Mouse (Mus musculus) monocyte, adult 2 months (primary cell): Measurements from ENCODE around the gene Pik3r5.
A peak's percentile ranks its signal among the peaks of the same experiment; 100 is the strongest.

Source experiments
- DNase-seq, 2 experiments: peaks; one replicate each; pipeline ENCODE4 v3.0.0; 2022; ENCODE audit warnings: low spot score in 2 of 2, low read depth in 1 of 2

Pik3r5 gene

DNA sequence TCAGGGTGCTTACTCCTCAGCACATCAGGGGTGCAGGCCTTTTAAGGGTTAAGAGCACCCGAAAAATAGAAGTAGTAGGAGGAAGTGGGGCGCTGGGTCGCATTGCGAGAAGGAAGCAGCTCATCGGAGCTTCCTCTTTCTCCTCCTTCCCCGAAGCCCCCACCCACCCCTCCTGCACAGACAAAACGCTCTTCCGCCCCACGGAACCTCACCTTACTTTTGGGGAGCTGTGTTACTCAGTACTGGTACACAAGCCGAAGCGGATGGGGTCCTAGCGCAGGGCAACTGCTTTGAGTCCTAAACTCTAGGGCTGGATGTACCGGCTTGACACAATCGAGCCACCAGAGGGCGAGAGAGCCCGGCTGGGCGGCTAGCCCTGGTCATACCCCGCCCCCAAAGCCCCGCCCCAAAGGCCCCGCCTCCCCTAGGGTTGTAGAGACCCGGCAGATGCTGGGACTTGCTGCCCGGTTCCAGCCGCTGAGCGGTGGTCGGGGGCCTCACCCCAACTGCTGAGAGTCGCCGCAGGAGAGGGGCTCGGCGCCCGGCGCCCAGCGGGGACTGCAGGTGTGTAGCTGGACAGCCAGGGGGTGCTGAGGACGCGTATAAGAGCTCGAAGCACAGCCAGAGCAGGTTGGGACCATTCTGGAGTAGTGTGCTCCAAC is at the start of gene Pik3r5:
Gene Pik3r5, plus strand, starts transcription at position 423 of the 662 bp plus-strand sequence.
- peak; percentile 62 to 85 for DNase-seq

DNA sequence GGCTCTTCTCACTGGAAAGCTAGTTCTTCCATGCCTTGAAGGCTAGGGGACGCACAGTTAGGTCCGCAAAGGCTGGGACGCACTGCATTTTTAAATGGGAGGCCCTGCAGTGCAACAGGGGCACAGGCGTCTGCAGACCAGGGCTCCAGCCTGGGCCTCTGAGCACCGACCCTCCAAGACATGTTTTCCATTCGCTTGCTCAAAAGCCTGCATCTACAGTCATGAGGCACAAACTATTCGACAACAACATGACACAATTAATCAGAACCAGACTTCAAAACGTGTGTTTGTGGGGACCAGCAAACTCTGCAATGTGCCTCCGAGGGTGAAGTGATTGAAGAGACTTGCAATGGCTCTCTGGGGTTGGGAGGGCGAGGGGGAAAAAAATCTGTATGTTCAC is 48.4 kb upstream of the Pik3r5 start:
- no peak for DNase-seq

DNA sequence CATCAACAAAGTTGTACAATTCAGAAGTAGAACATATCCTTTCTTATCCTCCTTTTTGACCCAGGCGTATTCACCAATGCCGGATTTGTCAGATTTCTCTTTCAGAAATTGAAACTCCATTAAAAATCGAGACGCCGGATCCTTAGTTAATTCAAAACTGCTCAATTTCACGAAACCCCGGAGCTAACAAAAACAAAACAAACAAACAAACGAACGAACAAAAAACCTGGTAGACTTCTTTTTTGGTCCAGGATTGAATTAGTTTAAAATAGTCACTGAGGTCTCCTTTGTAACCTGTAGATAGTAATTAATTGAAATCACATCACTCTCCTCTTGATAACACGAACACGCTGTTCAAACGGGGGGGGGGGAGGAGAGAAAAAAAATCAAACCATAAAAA is 47.8 kb upstream of the Pik3r5 start:
- no peak for DNase-seq

DNA sequence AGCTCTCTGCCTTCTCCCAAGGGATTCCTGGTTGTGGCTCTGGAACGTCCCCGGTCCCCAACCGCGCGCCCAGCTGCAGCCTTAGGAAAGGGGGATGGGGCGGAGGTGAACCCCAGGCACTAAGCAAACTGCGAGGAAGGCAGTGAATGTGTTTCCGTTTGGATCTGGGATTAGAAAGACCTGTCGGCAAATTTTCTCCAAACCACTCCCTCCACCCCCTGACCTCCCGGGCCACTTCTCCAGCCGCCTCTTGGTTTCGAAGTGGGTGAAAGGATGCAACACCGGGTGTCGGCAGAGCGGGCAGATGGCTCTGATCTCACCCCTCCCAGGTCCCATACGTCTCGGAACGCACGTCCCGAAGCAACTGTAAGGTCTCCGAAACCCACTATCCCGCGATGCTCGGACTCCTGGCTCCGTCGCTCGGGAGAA is 47.3 kb upstream of the Pik3r5 start:
- DNase-seq, result no peak

DNA sequence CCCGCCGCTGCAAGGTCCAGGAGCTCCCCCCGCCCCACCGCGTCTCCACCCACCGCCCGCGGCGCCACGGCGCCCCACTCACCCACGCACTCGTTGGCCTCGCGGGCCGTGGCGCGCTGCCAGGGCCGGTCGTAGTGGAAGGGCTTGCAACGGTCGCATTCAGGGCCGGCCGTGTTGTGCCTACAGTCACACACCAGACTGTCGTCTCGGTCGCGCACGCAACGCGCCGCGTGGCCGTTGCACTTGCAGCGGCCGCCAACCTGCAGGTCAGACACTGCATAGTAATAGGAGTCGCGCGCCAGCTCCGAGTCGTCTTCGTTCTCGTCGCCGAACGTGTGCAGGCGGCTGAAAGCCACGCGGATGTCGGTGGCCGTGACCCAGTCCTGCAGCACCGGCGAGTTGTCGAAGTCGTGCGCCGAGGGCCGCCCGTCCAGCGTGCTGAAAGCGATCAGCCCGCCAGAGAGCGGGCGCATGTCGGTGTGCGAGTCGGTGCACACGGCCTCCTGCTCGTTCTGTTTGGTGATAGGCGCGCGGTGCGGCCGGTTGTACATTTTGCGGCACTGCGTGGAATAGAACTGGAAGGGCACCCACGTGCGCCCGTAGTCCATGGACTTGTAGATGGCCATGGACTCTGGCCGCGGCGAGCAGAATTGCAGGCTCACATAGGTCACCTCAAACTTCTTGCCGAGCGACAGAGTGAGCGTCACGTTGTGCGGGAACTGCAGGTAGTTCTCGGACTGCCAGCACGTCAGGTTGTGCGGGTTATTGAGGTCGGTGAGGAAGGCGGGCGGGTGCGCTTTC is 46.7 kb upstream of the Pik3r5 start:
- no peak for DNase-seq

DNA sequence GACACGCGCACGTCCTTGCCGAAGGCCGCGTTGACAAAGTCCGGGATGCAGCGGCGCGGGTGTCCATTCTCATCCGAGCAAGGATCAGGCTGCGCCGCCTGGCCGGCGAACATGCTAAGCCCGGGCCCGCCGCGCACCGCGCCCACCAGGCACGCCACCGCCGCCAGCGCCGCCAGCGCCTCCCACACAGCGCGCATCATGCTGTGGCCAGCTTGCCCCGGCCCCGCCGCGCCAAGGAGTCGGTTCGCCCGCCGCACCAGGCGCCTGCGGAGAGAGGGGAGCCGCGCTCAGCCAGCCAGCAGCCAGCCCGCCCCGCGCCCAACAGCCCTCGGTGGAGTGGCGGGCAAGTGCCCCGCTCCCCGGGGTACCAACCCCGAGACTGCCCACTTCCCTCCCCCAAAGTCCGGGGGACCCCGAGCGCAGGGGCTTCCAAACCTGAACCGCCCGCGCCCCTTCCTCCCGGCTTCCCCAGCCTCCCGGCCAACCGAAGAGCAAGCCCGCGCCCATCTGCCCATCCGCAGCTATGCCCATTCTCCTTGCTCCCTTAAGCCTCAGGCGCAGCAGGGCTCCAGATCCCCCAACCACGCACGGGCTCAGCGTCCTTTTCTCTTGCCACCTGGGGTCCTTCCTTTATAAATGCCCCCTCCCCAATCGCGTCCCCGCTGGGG is 45.9 kb upstream of the Pik3r5 start:
- no peak for DNase-seq

DNA sequence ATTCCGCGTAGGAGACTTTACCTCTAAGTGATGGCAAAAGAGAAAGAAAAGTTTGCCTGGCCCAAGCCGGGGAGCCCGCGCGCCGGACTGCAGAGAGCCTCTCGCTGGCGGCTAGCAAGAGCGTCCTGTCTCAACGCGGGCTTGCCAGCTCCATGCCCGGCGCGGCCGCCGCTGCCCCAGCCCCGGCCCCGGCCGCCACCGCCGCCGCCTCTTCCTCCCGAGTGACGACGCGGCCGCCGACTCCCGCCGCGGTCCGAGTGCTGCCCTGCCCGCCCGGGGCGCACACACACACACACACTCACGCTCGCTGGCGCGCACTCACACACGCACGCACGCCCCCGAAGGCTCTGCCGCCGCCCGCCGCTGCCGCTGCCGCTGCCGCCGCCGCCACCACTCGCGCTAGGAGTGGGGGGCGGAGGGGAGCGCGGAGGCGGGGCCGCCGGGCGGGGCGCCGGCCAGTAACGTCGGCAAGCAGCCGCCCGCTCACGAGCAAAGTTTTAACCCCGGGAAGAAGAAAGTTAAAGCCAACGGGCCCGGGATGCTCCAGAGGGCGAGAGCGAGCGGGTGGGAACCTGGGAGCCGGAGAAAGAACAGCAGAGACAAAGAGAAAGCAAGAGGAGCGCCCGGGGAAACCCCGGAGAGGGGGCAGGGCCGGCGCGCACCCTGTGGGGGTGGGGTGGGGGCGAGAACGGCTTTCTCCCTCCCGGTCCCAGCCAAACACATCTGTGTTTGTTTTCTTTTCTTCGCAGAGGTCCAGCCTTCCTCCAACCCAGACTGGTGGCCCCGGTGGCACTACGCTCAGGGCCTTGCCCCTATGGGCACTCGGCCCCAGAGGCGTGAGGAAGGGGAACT is 45.1 kb upstream of the Pik3r5 start:
- DNase-seq, result no peak

DNA sequence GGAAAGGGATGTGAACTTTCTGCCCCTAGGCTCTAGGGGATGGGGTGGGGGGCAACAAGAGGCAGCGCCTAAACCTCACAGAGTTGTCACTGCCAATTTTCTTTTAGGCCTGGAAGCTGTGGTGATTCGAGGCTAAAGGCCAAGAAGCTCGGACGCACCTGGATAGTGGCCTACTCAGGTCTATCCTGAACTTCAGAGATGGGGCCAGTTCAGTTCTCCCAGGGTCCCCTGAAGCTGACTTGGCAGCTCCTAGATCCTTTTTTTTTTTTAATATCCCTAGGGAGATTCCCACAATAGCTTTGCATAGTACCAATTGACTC is 44.5 kb upstream of the Pik3r5 start:
- DNase-seq, result no peak

DNA sequence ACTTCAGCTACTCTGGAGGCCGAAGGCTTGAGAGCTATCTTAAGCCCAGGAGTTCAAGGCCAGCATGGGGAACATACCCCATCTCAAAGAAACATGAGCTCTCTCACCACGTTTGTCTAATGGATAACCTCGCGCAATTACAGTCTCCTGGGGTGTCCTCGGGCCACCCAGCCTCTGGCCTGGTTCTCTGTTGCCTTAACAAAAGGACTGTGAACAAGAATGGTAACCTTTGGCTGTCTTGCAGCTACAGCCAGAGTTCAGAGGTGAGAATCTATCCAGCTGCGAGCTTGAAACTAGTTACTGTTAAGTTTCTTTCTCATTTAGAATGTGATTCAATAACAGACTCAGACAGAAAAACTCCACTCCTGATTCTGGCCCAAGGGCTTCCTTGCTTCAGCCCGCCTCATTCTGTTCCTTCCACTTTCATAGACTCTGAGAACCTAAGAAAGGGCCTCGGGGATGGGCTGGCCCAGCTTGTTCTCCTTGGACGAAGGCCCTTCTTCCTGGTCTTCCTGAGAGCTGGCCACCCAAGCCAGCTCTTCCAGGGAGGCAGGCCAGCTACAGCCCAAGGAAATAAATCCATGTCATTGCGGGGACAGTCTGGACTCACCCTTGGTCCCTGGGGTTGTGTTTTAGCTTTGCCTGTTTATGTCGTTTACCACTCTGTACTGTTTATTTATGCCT is 43.8 kb upstream of the Pik3r5 start:
- DNase-seq, result no peak

DNA sequence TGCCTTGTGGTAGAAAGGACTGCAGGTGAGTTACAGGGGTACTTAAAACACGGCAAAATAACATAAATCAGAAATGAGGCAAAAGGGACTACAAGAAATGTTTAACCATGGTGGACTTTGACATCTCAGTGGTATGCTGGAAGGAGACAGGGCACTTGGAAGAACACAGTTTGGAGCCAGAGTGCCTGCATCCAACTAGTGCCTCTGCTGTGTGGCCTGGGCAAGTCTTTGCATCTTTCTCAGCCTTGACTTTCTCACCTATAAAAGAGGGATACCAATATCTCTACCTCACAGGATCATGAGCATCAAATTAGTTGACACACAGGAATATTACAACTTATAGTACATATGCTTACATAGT is 43.3 kb upstream of the Pik3r5 start:
- DNase-seq, result no peak

DNA sequence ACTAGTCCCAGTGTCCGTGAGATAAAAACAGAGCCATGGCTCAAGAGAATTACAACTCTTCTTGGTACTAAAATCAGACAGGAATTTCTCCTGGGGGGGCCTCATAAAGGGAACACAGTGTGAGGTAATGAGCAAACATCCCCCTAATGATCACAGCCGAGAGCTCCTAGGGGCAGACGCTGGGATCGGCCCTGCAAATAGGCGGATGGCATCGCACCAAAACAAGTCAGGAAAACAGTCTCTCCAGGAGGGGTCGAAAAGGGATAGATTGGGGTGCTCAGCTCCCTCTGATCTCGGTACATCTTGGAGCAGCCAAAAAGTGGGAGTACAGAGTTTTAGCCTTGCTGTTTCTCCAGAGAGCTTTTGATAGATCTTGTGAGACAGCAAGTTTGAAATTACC is 42.3 kb upstream of the Pik3r5 start:
- no peak for DNase-seq

DNA sequence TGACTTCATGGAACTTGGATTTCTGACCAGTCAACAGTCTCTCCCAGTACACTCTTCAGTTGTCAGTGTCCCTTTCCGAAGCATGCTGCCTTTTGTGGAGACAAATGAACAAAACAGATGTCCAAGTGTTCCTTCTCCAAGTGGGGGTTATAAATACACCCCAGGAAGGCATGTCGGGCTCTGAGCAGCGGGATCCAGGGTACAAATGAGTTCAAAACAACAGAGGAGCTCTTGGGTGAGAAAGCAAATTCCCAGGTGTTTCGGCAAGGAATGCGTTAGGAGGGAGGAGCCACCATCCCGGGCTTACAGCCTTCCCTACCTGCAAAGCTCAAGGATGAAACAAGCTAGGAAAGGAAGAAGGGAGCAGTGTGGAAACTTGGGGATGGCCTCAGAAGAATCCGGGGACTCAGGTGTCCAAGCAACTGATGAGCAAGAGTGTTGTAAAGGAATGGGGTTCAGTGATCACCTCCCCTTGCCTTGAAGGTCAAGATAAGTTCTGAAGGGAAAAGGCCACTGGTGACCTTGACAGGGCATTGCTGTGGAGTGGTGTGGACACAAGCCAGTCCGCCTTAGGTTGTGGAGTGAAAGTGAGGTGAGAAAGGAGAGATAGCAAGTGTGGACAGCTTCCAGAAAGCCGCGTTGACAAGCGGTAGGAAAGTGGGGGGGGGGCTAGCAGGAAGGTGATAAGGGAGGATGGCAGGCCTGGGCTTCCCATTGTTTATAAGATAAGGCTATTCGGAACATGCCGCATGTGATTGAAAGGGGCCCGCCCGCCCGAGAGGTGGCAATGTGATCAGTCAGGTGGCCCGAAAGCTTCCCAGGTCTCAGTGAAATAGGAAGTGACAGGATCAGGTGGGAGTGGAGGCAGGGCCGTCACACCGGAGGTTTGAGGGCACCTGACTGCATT is 41.3 kb upstream of the Pik3r5 start:
- DNase-seq, result no peak

DNA sequence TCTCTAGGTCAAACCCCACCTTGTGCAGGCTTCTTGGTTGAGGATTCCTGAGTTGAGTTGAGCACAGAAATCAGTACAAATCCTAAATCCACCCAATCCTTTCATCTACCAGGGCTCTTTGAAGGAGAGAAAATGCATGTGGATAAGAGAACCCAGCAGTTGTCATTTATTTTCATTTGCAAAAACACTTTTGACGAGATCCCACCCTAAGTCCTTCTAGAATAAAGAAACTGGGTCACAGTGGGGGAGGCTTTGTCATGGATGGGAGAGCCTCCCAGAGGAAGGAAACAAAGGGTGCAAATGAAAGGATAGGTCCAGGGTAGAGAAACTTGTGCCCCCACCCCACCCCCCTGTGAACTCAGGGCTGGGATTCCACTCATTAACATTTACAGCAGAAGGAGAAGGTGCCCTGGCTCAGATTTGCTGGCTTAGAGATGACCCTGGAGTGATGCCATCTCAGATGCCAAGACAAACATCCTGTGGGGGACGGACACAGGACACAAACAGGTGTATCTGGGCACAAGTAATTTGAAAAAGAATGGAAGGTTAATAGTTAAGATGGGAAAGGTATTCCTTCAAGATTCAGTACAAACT is 37.9 kb upstream of the Pik3r5 start:
- no peak for DNase-seq

DNA sequence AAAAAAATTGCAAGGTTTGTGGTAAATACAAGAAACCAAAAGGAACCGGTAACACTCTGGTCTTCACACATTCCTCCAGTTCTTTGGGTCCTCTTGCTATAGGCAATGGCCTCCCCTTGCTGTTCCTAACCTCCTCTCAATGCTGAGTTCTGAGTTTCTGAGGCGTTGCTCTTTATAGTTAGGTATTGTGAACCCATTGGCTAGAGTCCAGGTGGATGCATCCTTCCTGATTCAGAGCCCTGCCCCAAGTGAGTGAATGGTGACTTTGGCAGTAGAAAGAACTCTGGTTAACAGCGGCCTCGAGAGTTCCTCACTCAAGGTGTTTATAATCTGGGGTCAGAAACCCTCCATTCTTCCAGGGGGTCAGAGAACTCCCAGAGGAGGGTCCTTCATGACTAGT is 37.2 kb upstream of the Pik3r5 start:
- no peak for DNase-seq

DNA sequence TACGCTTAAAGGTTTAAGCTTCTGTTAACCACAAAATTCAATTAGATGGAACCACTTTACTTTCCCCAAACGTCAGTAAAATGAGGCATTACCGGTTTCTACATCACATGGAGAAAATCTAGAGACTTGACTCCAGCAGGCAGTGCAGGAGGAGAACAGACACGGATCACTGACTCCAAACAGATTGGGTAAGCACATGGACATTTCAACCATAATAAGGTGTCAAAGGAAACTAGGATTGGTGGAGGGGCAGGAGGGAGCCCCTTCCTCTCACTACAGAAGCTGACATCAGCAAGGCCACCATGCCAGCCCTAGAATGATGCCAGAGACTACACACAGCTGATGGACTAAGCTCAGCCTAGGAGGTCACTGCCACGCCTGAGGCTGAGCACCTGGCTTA is 36.4 kb upstream of the Pik3r5 start:
- DNase-seq, result no peak

DNA sequence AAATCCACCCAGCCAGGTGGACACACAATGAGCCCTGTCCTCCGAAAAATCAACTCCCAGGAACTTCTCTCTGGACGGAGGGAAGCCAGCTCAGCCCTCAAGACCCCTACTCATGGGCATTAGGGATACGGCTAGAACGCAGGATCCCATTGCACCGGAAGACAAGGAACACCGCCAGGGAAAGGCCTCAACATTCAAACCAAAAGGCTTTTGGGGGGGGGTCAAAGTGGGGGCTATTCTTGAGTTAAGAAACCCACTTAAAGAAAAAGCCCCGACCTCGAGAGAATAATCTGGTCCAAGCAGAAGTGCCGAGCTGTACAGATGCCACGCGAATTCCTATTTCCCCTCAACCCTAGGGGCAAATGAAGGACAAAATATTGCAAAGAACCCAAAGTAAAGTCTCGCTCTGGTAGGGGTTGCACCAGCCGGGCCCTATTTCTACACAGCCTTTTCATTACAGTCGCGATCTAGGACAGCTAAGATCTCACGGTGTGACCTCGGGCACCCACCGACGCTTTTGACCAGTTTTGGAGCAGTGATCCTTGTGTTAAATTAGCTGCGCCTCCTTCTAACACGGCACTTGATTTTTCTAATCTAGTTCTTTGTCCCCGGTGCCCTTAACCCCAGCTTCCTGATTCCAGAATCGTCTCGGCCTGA is 32.9 kb upstream of the Pik3r5 start:
- DNase-seq, result no peak

DNA sequence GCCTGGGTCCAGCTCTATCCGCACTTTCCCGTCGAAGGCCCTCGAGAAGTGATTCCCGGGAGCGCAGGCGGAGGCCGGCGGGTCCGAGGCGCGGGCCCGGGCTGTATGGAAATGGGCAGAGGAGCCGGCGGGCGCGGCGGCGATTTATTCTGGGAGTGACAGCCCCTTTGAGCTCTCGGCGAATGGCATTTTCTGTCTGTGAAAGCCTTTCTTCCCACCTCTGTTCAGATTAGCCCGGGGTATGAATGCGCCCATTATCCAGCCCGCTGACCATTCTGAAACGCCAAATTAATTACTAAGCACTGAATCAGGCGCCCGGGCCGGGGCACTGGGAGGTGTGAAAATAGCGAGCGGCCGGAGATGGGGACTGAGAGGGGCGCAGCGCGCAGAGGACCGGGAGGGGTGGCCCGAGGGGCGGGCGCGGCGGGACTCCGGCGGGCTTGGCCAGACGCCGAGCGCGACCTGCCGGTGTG is 32.3 kb upstream of the Pik3r5 start:
- DNase-seq, result no peak

DNA sequence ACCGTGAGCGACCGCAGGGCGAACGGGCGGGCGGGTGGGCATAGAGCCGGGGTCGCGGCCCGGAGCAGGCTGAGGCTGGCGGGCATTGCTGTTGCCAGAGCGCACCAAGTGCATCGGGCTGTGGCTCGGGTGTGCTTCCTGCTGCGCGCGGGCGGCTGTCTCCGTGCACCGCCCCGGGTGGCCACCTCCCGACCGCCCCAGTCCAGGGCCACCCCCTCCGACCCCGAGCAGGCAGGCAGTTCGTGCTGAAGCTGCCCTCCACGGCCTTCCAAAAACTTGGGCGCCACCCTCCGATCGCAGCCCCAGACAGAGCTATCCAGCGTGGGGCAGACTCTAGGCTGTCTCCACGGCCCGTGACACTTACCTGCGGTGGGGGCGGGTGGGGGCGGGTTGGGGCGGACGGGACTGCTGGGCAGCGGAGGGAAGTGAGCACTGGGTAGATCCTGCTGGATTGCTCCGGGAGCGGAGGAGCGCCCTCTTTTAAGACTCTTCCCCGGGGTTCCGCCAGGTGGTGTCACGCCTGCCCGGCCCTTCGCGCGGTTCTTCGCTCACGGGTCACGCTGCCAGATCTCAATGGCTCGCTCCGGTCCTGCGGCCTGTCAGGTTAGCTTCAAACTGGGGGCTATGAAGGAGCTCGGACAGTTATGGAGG is 31.8 kb upstream of the Pik3r5 start:
- DNase-seq, result no peak
